Mouse (Mus musculus) midbrain, embryonic 12.5 days (tissue): ENCODE data around the gene Msi2. TPM values are rescaled to one million over a fixed set of nuclear protein-coding genes. Genes with fewer than 3 reads are reported as not detected.

Experiments
- ATAC-seq: fragments of 200-750 bp; cut with Nextera tagmentation; 2 replicates; pipeline ENCODE4 v1.8.0; 2017; ENCODE audit warnings: low read depth, moderate TSS enrichment, moderate library complexity; ENCODE audit not compliant: low FRiP score
- H3K27ac ChIP-seq: fragments of 300-500 bp; sonication (generic); replicated peaks from 2 replicates; pipeline ENCODE4 v1.5.1; 2016; ENCODE audit warnings: mild to moderate bottlenecking
- H3K27me3 ChIP-seq: fragments of 300-500 bp; sonication (generic); 2 replicates; pipeline ENCODE4 v1.6.1; 2016; ENCODE audit warnings: mild to moderate bottlenecking
- H3K36me3 ChIP-seq: fragments of 300-500 bp; sonication (generic); 2 replicates; pipeline ENCODE4 v1.6.1; 2016
- H3K4me1 ChIP-seq: fragments of 300-500 bp; sonication (generic); 2 replicates; pipeline ENCODE4 v1.6.1; 2016
- H3K4me2 ChIP-seq: fragments of 300-500 bp; sonication (generic); replicated peaks from 2 replicates; pipeline ENCODE4 v1.6.1; 2016; ENCODE audit warnings: mild to moderate bottlenecking, moderate library complexity
- H3K4me3 ChIP-seq: fragments of 300-500 bp; sonication (generic); 2 replicates; pipeline ENCODE4 v1.5.1; 2016; ENCODE audit warnings: mild to moderate bottlenecking
- H3K9ac ChIP-seq: fragments of 300-500 bp; sonication (generic); replicated peaks from 2 replicates; pipeline ENCODE4 v1.6.1; 2016; ENCODE audit warnings: mild to moderate bottlenecking, moderate library complexity
- H3K9me3 ChIP-seq: fragments of 300-500 bp; sonication (generic); 2 replicates; pipeline ENCODE4 v1.6.1; 2016; ENCODE audit warnings: mild to moderate bottlenecking
- WGBS: fragments of 180-500 bp; shearing (Covaris S2); methylation state at CpG from one replicate; pipeline ENCODE4 v1.1.7; 2016; 5-methylcytosine and 5-hydroxymethylcytosine counted together
- polyA plus RNA-seq: library from polyadenylated mRNA; unstranded; fragments of >200 nt; fragmentation: Nextera tagmentation; extraction: Ambion mirVana; gene quantifications from 2 replicates; pipeline ENCODE4 v1.2.1, GENCODE M21; 2016

Msi2 gene
- polyA plus RNA-seq, 1 experiment from 2014 or later = 47.9 TPM

DNA sequence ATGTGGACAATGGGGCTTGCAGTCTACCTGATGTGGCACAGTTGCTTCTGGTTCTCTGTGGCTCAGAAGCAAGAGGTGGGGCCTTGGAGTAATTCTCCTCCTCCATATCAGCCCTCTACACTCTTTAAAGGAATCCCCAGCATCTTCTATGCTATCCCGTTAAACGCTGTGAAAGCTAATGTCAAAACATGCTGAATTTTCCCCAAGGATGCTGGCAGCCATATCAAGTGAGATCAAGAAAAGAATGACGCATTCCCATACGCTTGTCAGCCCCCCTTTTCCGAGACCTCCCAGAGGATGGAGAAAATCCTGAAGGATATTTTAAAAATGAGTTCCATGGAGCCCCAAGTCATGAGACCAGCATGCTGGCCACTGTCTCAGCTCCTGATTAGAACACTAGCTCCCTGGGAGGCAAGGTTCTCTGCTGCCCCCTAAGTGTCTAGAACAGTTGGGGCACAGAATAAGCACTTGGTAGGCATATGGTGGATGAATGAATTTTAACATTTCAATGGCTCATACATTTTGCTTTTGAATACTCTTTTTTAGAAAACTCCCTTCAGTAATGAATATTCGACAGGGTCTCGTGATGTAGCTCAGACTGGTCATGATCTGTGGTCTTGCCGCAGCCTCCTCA, 327.0 kb downstream of the Msi2 start:
- 77% methylated on average over 8 of the region's 8 CpGs for WGBS
- H3K27ac ChIP-seq = 0 out of 2 replicates have a peak overlapping the region, but pooled peaks have one; percentile 16
- H3K27me3 ChIP-seq = no peaks in the 10 kb centered on the region
- no peaks in the 10 kb centered on the region for H3K9me3 ChIP-seq
- H3K4me3 ChIP-seq = no peak overlapping the region
- no peak overlapping the region for H3K4me2 ChIP-seq
- H3K4me1 ChIP-seq = peaks cover 48% of the 10 kb centered on the region
- no peak overlapping the region for H3K9ac ChIP-seq
- H3K36me3 ChIP-seq = peaks cover 16% of the 10 kb centered on the region
- ATAC-seq = no peak

DNA sequence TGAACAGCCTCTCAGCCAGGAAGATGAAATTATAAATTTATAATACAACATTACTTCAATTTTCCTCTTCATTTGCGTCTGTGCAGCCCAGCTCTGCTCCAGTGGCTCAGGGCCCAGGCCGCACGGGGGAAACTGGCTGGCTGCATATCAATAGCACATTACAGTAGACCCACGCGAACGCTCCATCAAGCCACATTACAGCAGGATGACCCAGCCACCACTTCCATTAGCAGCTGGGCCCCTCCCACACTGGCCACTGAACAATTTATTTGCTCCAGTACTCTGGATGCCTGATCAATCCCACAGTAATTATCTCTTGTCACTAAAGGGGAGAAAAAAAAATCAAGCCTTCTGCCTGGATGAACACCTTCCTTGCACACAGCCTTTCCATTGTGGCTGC, 328.8 kb downstream of the Msi2 start:
- Histone ChIP-seq H3K9ac (no peak overlapping the region), H3K36me3 (peaks cover 33% of the 10 kb centered on the region), H3K27ac (0 out of 2 replicates have a peak overlapping the region, but pooled peaks have one; percentile 22), H3K27me3 (no peaks in the 10 kb centered on the region), H3K4me3 (no peak overlapping the region), H3K4me1 (peaks cover 33% of the 10 kb centered on the region), H3K9me3 (no peaks in the 10 kb centered on the region), H3K4me2 (no peak overlapping the region)
- no peak for ATAC-seq
- WGBS = 75% methylated on average over 6 of the region's 6 CpGs

DNA sequence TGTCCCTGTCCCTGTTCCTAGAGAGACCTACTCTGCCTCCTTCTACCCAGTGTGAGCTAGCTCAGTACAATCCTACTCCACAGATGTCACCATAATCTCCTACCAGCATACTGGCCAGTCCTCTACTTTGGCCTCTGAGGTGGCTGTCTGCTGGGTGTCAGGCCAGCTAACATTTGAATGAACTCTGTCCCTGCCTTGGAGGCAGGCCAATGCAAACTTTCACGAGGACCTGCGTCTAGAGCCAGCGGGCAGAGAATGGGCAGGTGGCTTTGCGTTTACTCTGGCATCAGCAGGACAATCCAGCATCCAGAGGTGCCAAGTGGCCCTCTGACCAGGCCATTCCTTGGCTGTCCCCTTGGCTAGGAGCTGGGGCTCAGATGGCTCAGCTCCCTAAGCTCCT, 331.4 kb downstream of the Msi2 start:
- no peak for ATAC-seq
- Histone ChIP-seq H3K27ac (no peak overlapping the region), H3K4me3 (no peak overlapping the region), H3K4me2 (no peak overlapping the region), H3K9ac (no peak overlapping the region), H3K27me3 (no peaks in the 10 kb centered on the region), H3K4me1 (peaks cover 26% of the 10 kb centered on the region), H3K9me3 (no peaks in the 10 kb centered on the region), H3K36me3 (peaks cover 40% of the 10 kb centered on the region)
- 93% methylated on average over 4 of the region's 4 CpGs for WGBS

DNA sequence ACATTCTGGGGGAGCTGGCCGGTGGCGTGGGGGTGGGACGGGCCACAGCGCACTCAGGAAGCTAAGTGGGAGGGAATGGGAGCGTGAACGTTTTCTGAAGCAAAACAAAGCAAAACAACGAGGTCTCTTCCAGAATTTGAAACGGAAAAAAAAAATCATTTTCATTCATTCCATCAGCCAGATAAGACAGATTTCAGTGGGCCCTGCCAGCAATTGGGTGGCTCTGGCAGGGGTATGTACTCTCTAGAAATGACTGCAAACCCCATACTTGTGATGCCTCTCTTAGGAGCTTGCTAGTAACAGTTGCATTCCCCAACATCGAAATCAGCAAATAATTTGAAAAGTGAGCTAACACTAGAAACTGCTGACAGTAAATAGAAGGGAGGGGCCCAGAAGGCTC, 335.9 kb downstream of the Msi2 start:
- H3K9me3 ChIP-seq = no peaks in the 10 kb centered on the region
- no peak overlapping the region for H3K9ac ChIP-seq
- WGBS = 89% methylated on average over 9 of the region's 9 CpGs
- peaks cover 46% of the 10 kb centered on the region for H3K36me3 ChIP-seq
- no peak for ATAC-seq
- no peak overlapping the region for H3K4me2 ChIP-seq
- H3K27me3 ChIP-seq = no peaks in the 10 kb centered on the region
- H3K4me3 ChIP-seq = no peak overlapping the region
- H3K4me1 ChIP-seq = peaks cover 44% of the 10 kb centered on the region
- H3K27ac ChIP-seq = peak overlapping the region; percentile 63

DNA sequence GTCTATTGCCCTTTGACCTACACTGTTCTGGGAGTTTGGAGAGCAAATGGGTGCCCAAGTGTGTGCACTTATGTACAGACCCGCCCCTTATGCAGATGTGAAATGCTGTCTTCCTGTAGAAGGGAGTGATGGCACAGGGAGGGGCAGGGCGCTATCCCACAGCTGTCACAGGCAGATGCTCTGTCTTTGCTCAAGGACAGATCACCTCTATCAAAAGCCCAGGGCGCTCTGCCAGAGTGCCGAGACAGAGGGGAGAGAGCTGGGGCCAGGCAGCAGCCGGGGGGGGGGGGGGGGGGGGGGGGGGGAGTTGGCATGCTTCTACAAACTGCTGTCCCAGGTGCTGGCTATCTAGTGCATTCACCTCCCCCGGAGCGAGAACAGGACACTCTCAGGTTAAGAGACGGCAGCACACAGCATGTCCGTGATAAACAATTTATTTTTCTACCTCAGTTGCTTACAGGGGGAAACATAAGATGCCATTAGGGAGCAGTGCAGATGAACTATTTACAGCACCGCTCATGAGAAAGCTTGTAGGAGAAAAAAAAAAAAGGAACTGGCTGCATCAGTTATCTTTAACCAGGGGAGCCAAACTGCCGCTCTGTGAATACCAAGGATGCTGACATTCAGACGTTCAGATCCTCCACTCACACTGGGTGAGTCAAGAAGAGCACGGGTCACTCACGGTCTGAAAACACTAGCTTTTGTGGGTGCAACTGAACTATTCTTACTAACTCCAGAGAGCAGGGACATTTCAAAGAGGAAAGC, 337.0 kb downstream of the Msi2 start:
- Histone ChIP-seq H3K27ac (peak overlapping the region; percentile 63), H3K36me3 (peaks cover 52% of the 10 kb centered on the region), H3K9me3 (no peaks in the 10 kb centered on the region), H3K4me3 (no peak overlapping the region), H3K4me1 (peaks cover 45% of the 10 kb centered on the region), H3K4me2 (no peak overlapping the region), H3K27me3 (no peaks in the 10 kb centered on the region), H3K9ac (no peak overlapping the region)
- no peak; the same call in 1 of the 2 replicates for ATAC-seq
- WGBS = 74% methylated on average over 11 of the region's 14 CpGs

DNA sequence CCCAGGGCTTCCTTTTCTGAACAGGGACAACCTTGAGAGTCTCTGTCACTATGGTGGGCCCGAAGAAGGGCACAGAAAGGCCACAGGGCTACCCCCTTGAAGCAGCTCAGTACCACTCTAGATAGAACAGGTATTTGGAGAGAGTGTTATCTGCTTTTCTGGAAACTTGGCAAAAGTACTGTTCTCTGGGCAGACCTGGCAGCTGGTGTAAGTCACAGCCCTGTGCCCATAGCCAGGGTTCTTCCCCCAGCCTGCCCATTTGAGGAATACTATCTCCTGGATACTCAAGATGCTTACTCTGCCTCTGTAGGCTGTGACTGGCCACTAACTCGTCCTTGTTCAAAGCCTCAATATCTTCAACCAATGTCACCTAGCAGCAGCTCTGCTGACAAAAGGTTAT, 338.7 kb downstream of the Msi2 start:
- peak overlapping the region; percentile 79 for H3K27ac ChIP-seq
- H3K36me3 ChIP-seq = peaks cover 36% of the 10 kb centered on the region
- peaks cover 56% of the 10 kb centered on the region for H3K4me1 ChIP-seq
- no peak overlapping the region for H3K4me2 ChIP-seq
- WGBS = 72% methylated on average over 2 of the region's 2 CpGs
- 0 out of 2 replicates have a peak, but pooled peaks have one; percentile 17 for ATAC-seq
- no peak overlapping the region for H3K4me3 ChIP-seq
- no peaks in the 10 kb centered on the region for H3K27me3 ChIP-seq
- H3K9ac ChIP-seq = no peak overlapping the region
- H3K9me3 ChIP-seq = no peaks in the 10 kb centered on the region

DNA sequence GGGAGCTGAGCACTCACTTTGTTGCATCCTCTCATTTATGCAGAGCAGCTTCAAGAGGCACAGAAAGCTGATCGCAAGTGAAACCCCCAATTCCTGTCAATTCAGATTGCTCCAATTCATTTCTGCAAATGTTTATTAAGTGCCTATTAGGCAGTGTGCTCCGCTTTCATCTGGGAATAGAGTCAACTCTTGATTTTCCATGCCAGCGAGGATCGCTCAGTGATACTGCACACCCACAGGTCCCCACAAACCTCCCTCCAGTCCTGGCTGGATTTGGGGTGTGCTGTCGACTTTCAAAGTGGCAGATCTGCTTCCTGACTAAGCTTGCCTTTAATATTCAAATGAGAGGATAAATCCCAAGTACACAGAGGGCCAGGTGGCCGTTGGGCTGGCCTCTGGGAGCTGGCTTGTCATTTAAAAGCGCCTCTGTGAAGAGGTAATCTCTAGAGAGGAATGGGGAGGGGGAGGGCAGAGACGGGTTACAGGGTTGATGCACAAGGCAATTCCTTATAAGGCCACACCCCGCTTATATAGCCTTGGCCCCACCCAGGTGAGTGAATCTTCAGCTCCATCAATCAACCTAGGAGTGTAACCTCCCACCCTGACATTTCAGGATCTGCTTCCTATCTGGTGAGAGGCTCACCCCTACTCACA, 339.5 kb downstream of the Msi2 start:
- H3K9ac ChIP-seq = no peak overlapping the region

DNA sequence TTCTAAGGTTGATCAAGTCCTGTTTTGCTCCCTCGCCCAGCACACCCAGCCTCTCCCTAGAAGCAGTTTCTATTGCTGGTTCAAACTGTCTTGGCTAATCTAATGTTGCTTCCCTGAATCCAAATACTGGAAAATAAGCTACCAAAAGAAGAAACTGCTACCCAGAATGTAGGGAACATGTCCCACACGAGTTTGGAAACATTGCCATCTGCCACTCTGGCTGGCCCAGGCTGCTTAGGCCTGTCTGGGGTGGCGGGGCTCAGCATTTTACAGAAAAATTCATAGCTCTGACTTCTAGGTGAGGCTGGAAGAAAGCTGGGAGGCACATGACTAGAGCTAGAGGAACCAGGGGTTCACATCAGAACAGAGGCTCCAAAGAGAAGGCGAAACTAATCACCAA, 345.7 kb downstream of the Msi2 start:
- peaks cover 29% of the 10 kb centered on the region for H3K36me3 ChIP-seq

More for the DNA sequence above, 339.5 kb downstream of the Msi2 start:
- Histone ChIP-seq H3K36me3 (peaks cover 28% of the 10 kb centered on the region), H3K4me3 (no peak overlapping the region), H3K27me3 (no peaks in the 10 kb centered on the region), H3K4me2 (no peak overlapping the region), H3K27ac (peak overlapping the region; percentile 79), H3K9me3 (no peaks in the 10 kb centered on the region), H3K4me1 (peaks cover 56% of the 10 kb centered on the region)
- ATAC-seq = peak; percentile 54
- 26% methylated on average over 9 of the region's 9 CpGs for WGBS

DNA sequence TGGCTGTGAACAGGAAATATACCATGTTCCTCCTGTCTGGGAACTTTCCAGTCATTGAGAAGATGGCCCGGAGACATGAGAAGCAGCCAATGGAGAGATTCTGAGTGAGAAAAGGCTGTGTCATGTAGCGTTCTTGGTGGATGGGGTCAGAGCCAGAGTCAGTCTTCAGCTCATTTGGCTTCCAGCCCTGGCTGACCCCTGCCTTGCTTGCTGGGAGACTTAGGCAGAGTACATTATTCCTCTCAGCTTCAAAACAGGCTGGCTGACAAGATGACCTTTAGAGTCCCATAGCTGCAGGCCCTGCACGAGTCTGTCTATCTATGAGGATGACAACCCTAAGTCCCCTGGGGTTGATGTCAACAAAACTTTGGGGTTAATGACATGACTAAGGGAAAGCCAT, 348.4 kb downstream of the Msi2 start:
- H3K36me3 ChIP-seq = peaks cover 43% of the 10 kb centered on the region
- no peak overlapping the region for H3K4me2 ChIP-seq
- ATAC-seq = no peak
- H3K4me1 ChIP-seq = peaks cover 15% of the 10 kb centered on the region; the same call in 1 of the 2 replicates
- no peak overlapping the region for H3K4me3 ChIP-seq
- H3K27me3 ChIP-seq = no peaks in the 10 kb centered on the region
- no peaks in the 10 kb centered on the region; the same call in 1 of the 2 replicates for H3K9me3 ChIP-seq
- WGBS = 92% methylated on average over 3 of the region's 3 CpGs
- no peak overlapping the region for H3K9ac ChIP-seq
- no peak overlapping the region for H3K27ac ChIP-seq

More for the DNA sequence above, 345.7 kb downstream of the Msi2 start:
- Histone ChIP-seq H3K27ac (peak overlapping the region; percentile 52; the same call in 1 of the 2 replicates), H3K4me3 (no peak overlapping the region), H3K9me3 (no peaks in the 10 kb centered on the region; the same call in 1 of the 2 replicates), H3K4me2 (no peak overlapping the region), H3K4me1 (peaks cover 27% of the 10 kb centered on the region; the same call in 1 of the 2 replicates), H3K9ac (no peak overlapping the region), H3K27me3 (no peaks in the 10 kb centered on the region)
- WGBS = 84% methylated on average over 4 of the region's 4 CpGs
- no peak for ATAC-seq

DNA sequence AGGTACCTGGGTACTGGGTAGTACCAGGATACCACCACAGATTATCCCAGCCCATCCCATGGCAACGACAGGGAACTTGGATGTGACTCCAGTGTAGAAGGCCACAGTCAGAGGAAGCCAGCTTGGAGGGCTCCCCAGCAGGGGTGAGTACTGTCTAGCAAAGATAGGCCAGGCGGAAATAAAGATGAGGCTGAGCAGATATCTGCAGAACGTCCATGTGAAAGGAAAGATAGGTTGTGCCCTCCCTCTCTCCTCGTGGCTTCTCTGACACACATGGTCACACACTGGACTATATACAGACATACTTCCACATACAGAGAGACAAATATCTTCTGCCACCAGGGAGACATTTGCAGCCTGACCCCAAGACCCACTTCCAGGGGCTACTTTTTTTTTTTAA, 350.8 kb downstream of the Msi2 start:
- Histone ChIP-seq H3K9me3 (no peaks in the 10 kb centered on the region; the same call in 1 of the 2 replicates), H3K27ac (0 out of 2 replicates have a peak overlapping the region, but pooled peaks have one; percentile 4), H3K27me3 (no peaks in the 10 kb centered on the region), H3K4me2 (no peak overlapping the region), H3K4me1 (peaks cover 2% of the 10 kb centered on the region; the same call in 1 of the 2 replicates), H3K9ac (no peak overlapping the region), H3K36me3 (peaks cover 62% of the 10 kb centered on the region), H3K4me3 (no peak overlapping the region)
- WGBS = 89% methylated on average over 4 of the region's 4 CpGs
- ATAC-seq = no peak

DNA sequence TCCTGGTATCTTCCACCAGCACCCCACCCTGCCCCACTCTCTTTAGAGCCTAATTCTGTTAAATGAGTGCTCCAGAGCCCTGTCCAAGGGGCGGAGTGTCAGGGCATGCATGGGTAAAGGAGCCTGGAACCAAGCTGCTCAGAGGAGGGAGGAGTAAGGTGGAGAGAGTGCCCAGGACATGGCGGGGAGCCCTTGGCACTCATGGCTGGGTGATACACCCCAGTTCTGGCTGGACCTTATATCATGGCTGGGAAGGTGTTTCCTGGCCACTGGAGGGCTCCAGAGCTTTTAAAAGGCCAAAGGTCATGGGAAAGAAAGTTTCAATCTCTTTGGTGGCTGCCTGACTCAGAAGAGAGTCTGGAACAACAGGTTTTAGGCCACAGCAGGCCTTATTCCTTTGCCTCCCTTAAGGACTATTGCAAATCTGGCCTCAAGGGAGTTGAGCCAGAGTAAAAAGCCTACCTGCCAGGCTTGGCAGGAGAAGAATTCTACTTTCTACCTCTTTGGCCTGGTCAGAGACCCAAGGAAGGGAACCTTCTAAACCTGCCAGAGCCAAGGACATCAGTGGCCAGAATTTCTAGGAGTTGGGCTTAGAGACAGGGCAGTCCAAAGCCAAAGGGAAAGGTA, 352.3 kb downstream of the Msi2 start:
- Histone ChIP-seq H3K4me2 (no peak overlapping the region), H3K27ac (peak overlapping the region; percentile 11; the same call in 1 of the 2 replicates), H3K27me3 (no peaks in the 10 kb centered on the region), H3K4me3 (no peak overlapping the region), H3K9me3 (no peaks in the 10 kb centered on the region; the same call in 1 of the 2 replicates), H3K4me1 (peaks cover 2% of the 10 kb centered on the region; the same call in 1 of the 2 replicates), H3K36me3 (peaks cover 74% of the 10 kb centered on the region), H3K9ac (no peak overlapping the region)
- no peak for ATAC-seq
- WGBS = 80% methylated on average over 2 of the region's 2 CpGs
